Mouse (Mus musculus) spleen, adult 2 months (tissue): ENCODE results near the gene Slc9a3.

Experiments used
- CTCF ChIP-seq: fragments of 200-500 bp; IDR thresholded peaks from 2 replicates; pipeline ENCODE4 v1.5.1; 2011; ENCODE audit warnings: mild to moderate bottlenecking, inconsistent platforms; ENCODE audit not compliant: insufficient read depth, insufficient read length, insufficient replicate concordance; ENCODE audit errors: extremely low read depth
- POLR2A ChIP-seq: fragments of 200-500 bp; IDR thresholded peaks from 2 replicates; pipeline ENCODE4 v1.6.1; 2011; ENCODE audit warnings: low read depth, low read length, inconsistent platforms

DNA sequence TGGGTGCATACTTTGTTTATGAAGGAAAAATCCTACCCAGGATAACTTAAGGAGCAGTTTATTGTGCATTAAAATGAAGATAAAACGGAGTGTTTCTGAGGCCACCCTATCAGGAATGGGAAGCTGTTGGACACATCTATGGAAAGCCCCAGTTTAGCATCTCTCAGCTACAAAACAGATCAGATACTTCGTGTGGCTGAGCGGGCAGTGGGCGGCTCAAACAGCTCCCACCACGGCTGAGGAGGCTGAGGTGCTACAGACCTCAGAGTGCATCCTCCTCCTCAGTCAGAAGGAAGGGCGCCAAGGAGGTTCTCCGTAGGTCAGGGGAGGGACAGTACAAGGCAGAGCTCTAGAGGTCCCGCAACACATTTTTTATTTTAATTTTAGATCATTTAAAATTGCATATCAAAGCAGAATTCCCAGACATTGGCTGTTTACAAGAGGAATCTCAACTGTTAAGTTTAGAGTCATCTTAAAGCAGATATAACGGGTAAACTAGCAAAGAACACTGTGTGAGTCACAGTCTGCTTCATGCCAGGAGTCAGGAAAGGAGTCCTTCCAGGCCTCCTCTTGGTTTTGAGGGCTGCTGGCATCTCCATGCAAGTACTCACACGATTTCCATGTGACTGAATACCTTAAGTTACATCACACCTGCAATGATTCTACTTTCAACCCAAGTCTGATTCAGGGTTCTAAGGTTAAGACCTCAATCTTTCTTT, 48.3 kb downstream of the Slc9a3 start:
- TF ChIP-seq POLR2A (no peak), CTCF (no peak)
